Mouse (Mus musculus) T-helper 2 cell (primary cell): ENCODE measurements around the gene Dbnl.

Experiments
- in situ Hi-C: fragments of 300-600 bp; cut with MboI, MseI; formaldehyde crosslinking; loops from one replicate; pipeline ENCODE4 v1.15.1; 2025; ENCODE audit warnings: high pct_unique_total_duplicates

Gene Dbnl

GRCm38 (mm10) chr11:5837251-5838246 lies 49.3 kb downstream of the Dbnl start, which contains the start of gene Polm:
Polm (minus strand) TSS chr11:5838016.
- in situ Hi-C loops: no loop called here

GRCm38 (mm10) chr11:5840346-5840745 lies 52.1 kb downstream of the Dbnl start:
- in situ Hi-C loops: no loop called here

DNA sequence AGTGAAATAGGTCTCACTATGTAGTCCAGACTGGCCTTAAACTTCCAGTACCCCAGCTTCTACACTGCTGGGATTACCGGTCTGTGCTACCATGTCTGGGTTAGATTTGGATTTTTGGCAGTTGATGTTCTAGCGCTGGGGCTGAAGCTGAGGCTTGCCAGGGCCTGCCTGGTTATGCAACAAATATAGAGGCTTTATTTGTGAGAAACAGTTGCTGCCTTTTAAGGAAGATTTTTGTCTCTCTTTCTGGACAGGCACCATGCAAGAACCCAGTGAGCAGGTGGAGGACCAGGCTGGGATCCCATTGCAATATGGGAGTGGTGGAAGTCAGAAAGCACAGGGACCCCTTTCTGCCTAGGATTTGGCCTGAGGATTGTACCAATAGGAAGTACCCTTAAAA lies 53.5 kb downstream of the Dbnl start:
- in situ Hi-C loops: no loop called here

GRCm38 (mm10) chr11:5843131-5843530 lies 54.8 kb downstream of the Dbnl start:
- in situ Hi-C loops: no loop called here

DNA sequence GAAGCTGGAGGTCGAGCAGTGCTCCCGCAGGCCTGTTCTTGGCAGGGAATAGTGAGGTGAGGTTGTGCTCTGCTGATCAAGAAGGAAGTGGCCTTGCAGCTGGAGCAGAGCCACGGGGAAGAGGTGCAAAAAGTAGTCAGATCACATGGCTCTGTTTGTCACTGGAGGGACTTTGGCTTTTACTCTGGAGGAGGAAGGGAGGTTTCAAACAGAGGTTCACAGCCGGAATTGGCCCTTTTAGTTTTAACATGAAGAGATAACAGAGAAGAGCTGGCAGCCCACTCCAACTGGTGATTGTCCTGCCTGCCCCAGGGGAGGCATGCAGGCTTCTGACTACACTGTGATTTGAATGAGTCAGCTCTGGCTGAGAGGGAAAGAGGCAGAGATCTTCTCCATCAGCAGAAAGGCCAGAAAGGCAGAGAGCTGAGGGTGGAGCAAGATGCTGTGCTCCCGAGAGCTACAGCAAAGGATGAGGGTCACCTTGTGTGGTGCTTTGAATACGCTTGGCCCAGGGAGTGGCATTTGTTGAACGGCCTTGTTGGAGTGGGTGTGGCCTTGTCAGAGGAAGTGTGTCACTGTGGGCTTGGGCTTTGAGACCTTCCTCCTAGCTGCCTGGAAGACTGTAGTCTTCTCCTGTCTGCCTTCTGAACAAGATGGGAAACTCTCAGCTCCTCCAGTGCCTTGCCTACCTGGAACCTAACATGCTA lies 58.5 kb downstream of the Dbnl start:
- in situ Hi-C loops: no loop called here

- in situ Hi-C loops: no loop called here
Measured at GRCm38 (mm10) chr11:5848741-5849140, 60.5 kb downstream of the Dbnl start.

- in situ Hi-C loops: no loop called here
Measured at GRCm38 (mm10) chr11:5849316-5849715, 61.0 kb downstream of the Dbnl start.

DNA sequence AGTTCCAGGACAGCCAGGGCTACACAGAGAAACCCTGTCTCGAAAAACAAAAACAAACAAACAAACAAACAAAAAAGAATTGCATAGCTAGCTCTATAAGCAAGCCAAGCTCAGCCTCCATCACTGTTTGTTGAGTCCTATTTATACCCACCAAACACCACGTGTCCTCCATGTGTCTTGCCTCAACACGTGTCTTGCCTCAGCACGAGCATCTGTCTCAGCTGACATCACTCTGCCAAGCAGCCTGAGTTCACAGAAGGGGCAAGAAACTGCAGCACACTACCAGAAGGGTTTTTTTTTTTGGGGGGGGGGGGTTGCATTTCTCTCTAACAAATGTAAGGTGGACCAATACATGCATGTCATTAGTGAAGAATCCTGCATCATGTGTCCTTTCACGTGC lies 62.2 kb downstream of the Dbnl start:
- in situ Hi-C loops: no loop called here
